Mouse (Mus musculus): Measurements from ENCODE around the gene Mrpl42.

The Mrpl42 gene

GRCm38 (mm10) chr10:95526495-95527122 lies 24.9 kb upstream of the Mrpl42 start:
- TF ChIP-seq GATA4 (IDR thresholded peaks at IDR 0.05; ENCODE audit: insufficient replicate concordance, low read length) = no peak

DNA sequence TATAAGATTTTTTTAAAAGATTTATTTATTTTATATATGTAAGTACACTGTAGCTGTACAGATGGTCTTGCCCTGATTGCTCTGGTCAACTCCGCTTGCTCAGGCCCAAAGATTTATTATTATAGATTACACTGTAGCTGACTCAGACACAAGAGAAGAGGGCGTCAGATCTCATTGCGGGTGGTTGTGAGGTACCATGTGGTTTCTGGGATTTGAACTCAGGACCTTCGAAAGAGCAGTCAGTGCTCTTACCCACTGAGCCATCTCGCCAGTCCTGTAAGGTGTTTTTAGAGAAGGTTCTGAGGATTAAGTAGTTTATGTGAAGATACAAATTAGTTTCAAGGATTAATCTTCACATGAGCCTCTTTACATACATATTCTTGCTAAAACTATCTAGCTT lies 24.1 kb upstream of the Mrpl42 start:
- TF ChIP-seq GATA4 (IDR thresholded peaks at IDR 0.05; ENCODE audit: insufficient replicate concordance, low read length) = no peak

DNA sequence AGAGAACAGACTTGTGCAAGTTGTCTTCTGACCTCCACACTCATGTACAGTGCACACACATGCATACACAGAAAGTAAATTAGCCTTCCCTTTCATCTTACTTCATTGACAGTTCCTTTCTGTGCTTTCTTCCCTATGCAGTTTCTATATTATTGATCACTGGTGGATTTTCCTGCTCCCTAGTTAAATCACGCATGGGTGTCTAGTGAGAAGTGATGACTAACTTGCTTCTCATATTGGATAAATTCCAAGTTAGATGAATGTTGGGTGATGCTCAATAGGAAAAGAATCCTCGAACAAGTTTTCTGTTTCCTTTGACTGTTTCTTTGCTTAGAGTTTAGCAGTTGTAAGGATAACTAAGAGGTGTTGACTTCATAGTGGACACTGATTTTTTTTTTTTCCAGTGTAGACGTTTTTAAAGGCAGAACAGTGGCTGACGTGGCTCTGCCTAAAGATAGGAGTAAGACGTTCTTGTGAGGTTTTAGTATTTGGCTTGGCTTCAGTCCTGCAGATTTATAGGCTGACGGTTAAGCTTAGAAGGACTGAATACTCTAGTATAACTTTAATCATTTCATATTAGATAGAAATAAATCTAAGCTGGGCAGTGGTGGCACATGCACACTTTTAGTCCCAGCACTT lies 23.4 kb upstream of the Mrpl42 start:
- no peak for TF ChIP-seq GATA4 (IDR thresholded peaks at IDR 0.05; ENCODE audit: insufficient replicate concordance, low read length)

- TF ChIP-seq GATA4 (IDR thresholded peaks at IDR 0.05; ENCODE audit: insufficient replicate concordance, low read length) = no peak
Measured at GRCm38 (mm10) chr10:95517656-95518055, 15.9 kb upstream of the Mrpl42 start.

DNA sequence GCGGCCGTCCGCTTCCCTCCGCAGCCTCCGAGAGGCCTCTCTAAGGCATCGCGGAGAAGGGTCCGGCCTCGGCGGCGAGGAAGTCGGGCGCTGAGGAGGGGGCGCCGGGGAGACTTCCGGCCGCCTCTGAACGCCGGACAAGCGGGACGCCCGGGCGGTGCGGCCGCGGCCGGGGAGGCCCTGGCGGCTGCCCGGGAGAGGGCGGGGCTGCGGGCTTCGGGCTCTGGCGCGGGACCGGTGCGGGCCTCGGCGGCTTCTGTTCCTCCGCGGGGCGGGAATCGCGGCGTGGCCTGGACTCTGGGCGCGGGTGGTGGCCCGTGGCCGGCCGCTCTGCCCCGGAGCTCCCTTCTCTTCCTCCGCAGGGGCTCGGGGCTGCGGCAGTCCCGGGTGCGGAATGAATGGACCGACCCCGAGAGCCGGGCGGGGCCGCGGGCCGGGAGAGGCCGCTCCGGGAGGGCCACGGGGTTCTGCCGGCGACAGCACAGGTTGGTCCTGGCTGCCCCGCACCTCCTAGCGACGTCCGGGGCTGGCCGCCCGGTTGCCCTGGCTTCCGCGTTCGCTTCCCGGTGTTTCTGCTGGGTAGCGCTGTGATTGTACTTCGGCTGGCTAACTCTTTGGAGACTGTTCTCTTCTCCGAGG lies 13.7 kb upstream of the Mrpl42 start:
- no peak for TF ChIP-seq GATA4 (IDR thresholded peaks at IDR 0.05; ENCODE audit: insufficient replicate concordance, low read length)

- TF ChIP-seq GATA4 (IDR thresholded peaks at IDR 0.05; ENCODE audit: insufficient replicate concordance, low read length) = no peak; the same call in 1 of the 2 replicates
Measured at GRCm38 (mm10) chr10:95514656-95515292, 13.0 kb upstream of the Mrpl42 start, which contains the start of gene Ube2n. Ube2n (plus strand) TSS chr10:95515145.

GRCm38 (mm10) chr10:95513768-95514556 lies 12.2 kb upstream of the Mrpl42 start:
- TF ChIP-seq GATA4 (IDR thresholded peaks at IDR 0.05; ENCODE audit: insufficient replicate concordance, low read length) = no peak

- no peak for TF ChIP-seq GATA4 (IDR thresholded peaks at IDR 0.05; ENCODE audit: insufficient replicate concordance, low read length)
Measured at GRCm38 (mm10) chr10:95512635-95513034, 10.9 kb upstream of the Mrpl42 start.

DNA sequence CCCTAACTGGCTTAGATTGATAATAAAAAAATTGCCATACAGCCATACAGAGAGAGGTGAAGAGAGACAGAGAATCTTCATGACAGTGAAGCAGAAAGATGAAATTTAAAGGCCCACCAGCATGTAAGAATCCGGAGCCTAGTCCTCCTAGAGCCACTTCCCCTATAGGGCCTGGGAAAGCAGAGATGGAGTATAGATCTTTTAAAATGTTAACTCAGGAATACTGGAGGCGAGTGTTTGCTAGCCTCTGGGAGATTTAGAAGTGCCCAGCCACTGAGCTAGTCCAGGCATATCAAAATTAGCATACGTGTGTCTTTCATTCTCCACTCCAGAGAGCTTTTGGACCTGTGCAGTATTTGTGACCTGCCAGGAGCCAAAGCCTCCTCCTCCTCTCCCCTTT lies 7.5 kb upstream of the Mrpl42 start:
- no peak for TF ChIP-seq GATA4 (IDR thresholded peaks at IDR 0.05; ENCODE audit: insufficient replicate concordance, low read length)

GRCm38 (mm10) chr10:95508793-95509192 lies 7.1 kb upstream of the Mrpl42 start:
- no peak for TF ChIP-seq GATA4 (IDR thresholded peaks at IDR 0.05; ENCODE audit: insufficient replicate concordance, low read length)

- no peak for TF ChIP-seq GATA4 (IDR thresholded peaks at IDR 0.05; ENCODE audit: insufficient replicate concordance, low read length)
Measured at GRCm38 (mm10) chr10:95508126-95508525, 6.4 kb upstream of the Mrpl42 start.

- no peak for TF ChIP-seq GATA4 (IDR thresholded peaks at IDR 0.05; ENCODE audit: insufficient replicate concordance, low read length)
Measured at GRCm38 (mm10) chr10:95504341-95504740, 2.6 kb upstream of the Mrpl42 start.

DNA sequence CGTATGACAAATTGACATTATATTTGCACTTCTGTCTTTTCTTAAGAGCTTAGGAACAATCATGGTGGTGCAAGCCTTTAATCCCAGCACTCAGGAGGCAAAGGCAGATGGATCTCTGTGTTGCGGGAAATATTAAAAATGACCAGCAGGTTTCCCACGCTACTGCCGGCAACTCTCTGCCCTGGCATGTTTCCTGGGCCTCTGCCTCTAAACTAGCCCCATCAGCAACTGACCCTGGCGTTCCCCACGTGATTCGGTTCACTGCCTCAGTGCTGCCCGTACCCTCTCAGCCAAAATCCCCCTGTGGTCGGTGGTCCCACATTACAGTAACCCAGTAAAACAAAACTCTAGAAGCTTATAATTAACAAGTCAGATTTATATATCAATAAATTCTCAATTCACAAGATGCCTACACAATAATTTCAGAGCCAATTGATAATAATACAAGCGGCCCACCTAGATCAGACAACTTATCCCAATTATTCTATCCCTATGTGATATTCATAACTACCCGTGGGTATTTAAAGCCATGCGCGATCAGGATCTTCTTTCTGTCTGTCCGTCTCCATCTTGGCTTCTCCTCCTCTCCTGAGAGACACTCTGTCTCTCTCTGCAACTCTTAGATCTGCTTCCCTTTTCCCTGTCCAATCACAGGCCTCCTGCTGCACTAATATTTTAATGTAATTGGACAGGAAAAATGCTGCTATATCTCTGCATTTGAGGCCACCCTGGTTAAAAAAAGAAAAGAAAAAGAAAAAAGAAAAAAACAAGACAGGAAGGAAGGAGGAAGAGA lies 1.9 kb upstream of the Mrpl42 start:
- no peak for TF ChIP-seq GATA4 (IDR thresholded peaks at IDR 0.05; ENCODE audit: insufficient replicate concordance, low read length)

DNA sequence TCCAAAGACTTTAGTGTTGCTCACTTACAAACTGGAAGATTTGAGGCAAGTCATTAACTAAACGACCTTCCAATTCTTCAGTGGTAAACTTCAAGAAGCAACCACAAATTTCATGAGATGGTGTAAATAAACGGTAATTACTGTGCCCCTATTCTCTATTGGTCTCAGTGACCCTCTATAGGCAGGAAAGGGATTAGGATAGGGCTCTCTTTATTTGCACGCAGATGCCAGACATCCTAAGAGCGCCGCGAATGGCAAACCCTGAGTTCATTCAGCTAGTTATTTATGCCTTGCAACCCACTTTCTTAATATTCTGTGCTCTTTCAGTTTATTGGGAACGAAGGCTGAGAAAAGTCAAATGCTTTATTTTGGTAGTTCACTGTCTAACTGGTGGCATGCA lies 707 bp downstream of the Mrpl42 start:
- no peak for TF ChIP-seq GATA4 (IDR thresholded peaks at IDR 0.05; ENCODE audit: insufficient replicate concordance, low read length)

Data from liver, adult (tissue).